Mouse (Mus musculus) 3134 (cell line): ENCODE results near the gene Ntn1.

Source experiments
- DNase-seq: peaks from one replicate; pipeline ENCODE4 v3.0.0-alpha.2; 2011; ENCODE audit warnings: low spot score; ENCODE audit not compliant: insufficient read length; ENCODE audit errors: extremely low read depth

Gene Ntn1

GRCm38 (mm10) chr11:68407266-68407926, 6.8 kb upstream of the Ntn1 start:
- DNase-seq, result no peak

- no peak for DNase-seq
Measured at GRCm38 (mm10) chr11:68405576-68405975, 5.0 kb upstream of the Ntn1 start.

- no peak for DNase-seq
Measured at GRCm38 (mm10) chr11:68404185-68404584, 3.6 kb upstream of the Ntn1 start.

GRCm38 (mm10) chr11:68401428-68401827, 805 bp upstream of the Ntn1 start:
- DNase-seq, result no peak

GRCm38 (mm10) chr11:68400021-68400671, 477 bp downstream of the Ntn1 start:
- DNase-seq, result no peak

- DNase-seq, result no peak
Measured at GRCm38 (mm10) chr11:68399548-68400020, 1.0 kb downstream of the Ntn1 start.

GRCm38 (mm10) chr11:68398891-68399547, 1.6 kb downstream of the Ntn1 start:
- no peak for DNase-seq

GRCm38 (mm10) chr11:68395546-68395945, 5.1 kb downstream of the Ntn1 start:
- DNase-seq, result no peak

GRCm38 (mm10) chr11:68394749-68395148, 5.9 kb downstream of the Ntn1 start:
- DNase-seq, result no peak

GRCm38 (mm10) chr11:68393897-68394490, 6.6 kb downstream of the Ntn1 start:
- no peak for DNase-seq

GRCm38 (mm10) chr11:68390381-68391287, 10.0 kb downstream of the Ntn1 start:
- no peak for DNase-seq

- DNase-seq, result no peak
Measured at GRCm38 (mm10) chr11:68389621-68390020, 11.0 kb downstream of the Ntn1 start.

- no peak for DNase-seq
Measured at GRCm38 (mm10) chr11:68388655-68389015, 12.0 kb downstream of the Ntn1 start.

- no peak for DNase-seq
Measured at GRCm38 (mm10) chr11:68387971-68388654, 12.5 kb downstream of the Ntn1 start.

- no peak for DNase-seq
Measured at GRCm38 (mm10) chr11:68387441-68387760, 13.2 kb downstream of the Ntn1 start.

- no peak for DNase-seq
Measured at GRCm38 (mm10) chr11:68386589-68387440, 13.8 kb downstream of the Ntn1 start.

- no peak for DNase-seq
Measured at GRCm38 (mm10) chr11:68385921-68386588, 14.6 kb downstream of the Ntn1 start.

- DNase-seq, result no peak
Measured at GRCm38 (mm10) chr11:68385021-68385821, 15.4 kb downstream of the Ntn1 start.
